Comparison of ENCODE assay signal across 12 mouse cellular contexts in the genomic region with DNA sequence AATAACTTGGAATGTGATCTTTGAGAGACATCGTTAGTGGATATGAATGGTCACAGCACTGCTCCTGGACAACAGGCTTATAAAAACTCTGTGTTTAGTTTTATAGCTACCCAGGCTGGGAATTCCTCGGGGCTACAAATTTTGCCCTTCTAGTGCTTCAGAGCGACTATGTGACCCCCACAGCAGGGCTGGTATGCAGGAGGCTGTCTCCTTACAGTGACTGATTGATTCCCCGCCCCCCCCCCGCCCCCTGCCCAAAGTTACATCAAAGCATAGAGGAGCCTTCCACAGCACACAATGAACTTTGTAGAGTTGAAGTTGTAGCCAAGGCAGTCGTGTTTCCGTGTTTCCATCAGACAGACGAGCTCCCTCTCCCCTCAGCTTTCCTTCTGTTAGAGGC.
DNase-seq lines count a peak whose midpoint lies in the region; ATAC-seq lines count a peak whose summit lies in the region.
"Had no signal": no experiment of that assay in that cellular context is flagged by ENCODE, and none has a peak within 500 bp of the region (broad histone marks: within the 10 kb centered on the region; RNA-seq: fewer than 3 reads in every experiment).

No protein-coding gene starts in this region.

- no peaks in the 10 kb centered on the region for H3K27me3 ChIP-seq in forebrain, embryonic 11.5 days (ENCODE audit: control insufficient read depth, insufficient read depth, low read length)
- no peaks in the 10 kb centered on the region for H3K27me3 ChIP-seq in forebrain, embryonic 15.5 days
- no peaks in the 10 kb centered on the region for H3K27me3 ChIP-seq in kidney, embryonic 16.5 days (ENCODE audit: insufficient read depth, low read length)
- no peaks in the 10 kb centered on the region for H3K27me3 ChIP-seq in limb, embryonic 13.5 days

- no peaks in the 10 kb centered on the region for H3K36me3 ChIP-seq in forebrain, embryonic 11.5 days (ENCODE audit: control insufficient read depth, insufficient read depth, low read length)
- H3K36me3 ChIP-seq in forebrain, embryonic 15.5 days: no peaks in the 10 kb centered on the region
- H3K36me3 ChIP-seq in kidney, embryonic 16.5 days (ENCODE audit: insufficient read depth, low read length): no peaks in the 10 kb centered on the region
- H3K36me3 ChIP-seq in limb, embryonic 13.5 days: no peaks in the 10 kb centered on the region

- DNase-seq in forebrain, embryonic 11.5 days (ENCODE audit: low spot score): peak; percentile 57
- no peak for DNase-seq in kidney, postnatal 10 days
- peak; percentile 5 for DNase-seq in yolk sac, embryonic 10.5 days (ENCODE audit: low spot score)
- no peak for DNase-seq in cerebellum, postnatal 14 days
- no peak for DNase-seq in left cerebral cortex, postnatal 14 days (ENCODE audit: low spot score in 2 of 2)
- DNase-seq: adrenal gland, adult 2 months; gastrocnemius, postnatal 14 days; liver; thymus, postnatal 36 days had no signal

- intact Hi-C loops in left cerebral cortex, postnatal 14 days (cut with DNase I): no loop called here

- H3K4me3 ChIP-seq in forebrain, embryonic 11.5 days (ENCODE audit: low read depth, low read length): no peak overlapping the region
- no peak overlapping the region for H3K4me3 ChIP-seq in forebrain, embryonic 15.5 days
- no peak overlapping the region for H3K4me3 ChIP-seq in kidney, embryonic 16.5 days (ENCODE audit: low read length)
- no peak overlapping the region; the same call in 1 of the 2 replicates for H3K4me3 ChIP-seq in limb, embryonic 13.5 days

- no peak overlapping the region; the same call in 1 of the 2 replicates for H3K9ac ChIP-seq in forebrain, embryonic 11.5 days (ENCODE audit: low read length)
- H3K9ac ChIP-seq in forebrain, embryonic 15.5 days (replicated peaks): no peak overlapping the region
- no peak overlapping the region for H3K9ac ChIP-seq in kidney, embryonic 16.5 days (replicated peaks; ENCODE audit: low read length)
- no peak overlapping the region for H3K9ac ChIP-seq in limb, embryonic 13.5 days

- H3K9me3 ChIP-seq in forebrain, embryonic 11.5 days (ENCODE audit: control insufficient read depth, low read length): no peaks in the 10 kb centered on the region
- H3K9me3 ChIP-seq in forebrain, embryonic 15.5 days: no peaks in the 10 kb centered on the region
- H3K9me3 ChIP-seq in kidney, embryonic 16.5 days (ENCODE audit: low read length): no peaks in the 10 kb centered on the region
- H3K9me3 ChIP-seq in limb, embryonic 13.5 days: no peaks in the 10 kb centered on the region

- no peak overlapping the region for H3K27ac ChIP-seq in forebrain, embryonic 11.5 days (ENCODE audit: low read depth, low read length)
- no peak overlapping the region for H3K27ac ChIP-seq in forebrain, embryonic 15.5 days (replicated peaks)
- no peak overlapping the region for H3K27ac ChIP-seq in kidney, embryonic 16.5 days (ENCODE audit: low read length)
- H3K27ac ChIP-seq in limb, embryonic 13.5 days: no peak overlapping the region

- 10% methylated on average over 8 of the region's 8 CpGs for WGBS in forebrain, embryonic 11.5 days
- WGBS in forebrain, embryonic 15.5 days: 7% methylated on average over 8 of the region's 8 CpGs
- WGBS in kidney, embryonic 16.5 days: 1% methylated on average over 8 of the region's 8 CpGs
- WGBS in limb, embryonic 13.5 days: 2% methylated on average over 8 of the region's 8 CpGs

- ATAC-seq in forebrain, embryonic 11.5 days (replicated peaks; ENCODE audit: low FRiP score): 0 out of 2 replicates have a peak, but pooled peaks have one; percentile 53
- ATAC-seq in forebrain, embryonic 15.5 days (replicated peaks): no peak
- peak; percentile 69; the same call in 1 of the 2 replicates for ATAC-seq in kidney, embryonic 16.5 days (ENCODE audit: low FRiP score, low TSS enrichment)
- peak; percentile 54; the same call in 1 of the 2 replicates for ATAC-seq in limb, embryonic 13.5 days (ENCODE audit: low FRiP score, low read depth)

- H3K4me2 ChIP-seq in forebrain, embryonic 11.5 days (ENCODE audit: low read depth, low read length, severe bottlenecking): no peak overlapping the region
- no peak overlapping the region for H3K4me2 ChIP-seq in forebrain, embryonic 15.5 days (replicated peaks)
- H3K4me2 ChIP-seq in kidney, embryonic 16.5 days (replicated peaks; ENCODE audit: low read depth, low read length): peak overlapping the region; percentile 11; the same call in 1 of the 2 replicates
- peak overlapping the region; percentile 44 for H3K4me2 ChIP-seq in limb, embryonic 13.5 days (replicated peaks)

- 0 out of 2 replicates have a peak, but pooled peaks cover 2% of the 10 kb centered on the region for H3K4me1 ChIP-seq in forebrain, embryonic 11.5 days (replicated peaks; ENCODE audit: control insufficient read depth, insufficient read depth, low read length)
- 0 out of 2 replicates have a peak, but pooled peaks cover 6% of the 10 kb centered on the region for H3K4me1 ChIP-seq in forebrain, embryonic 15.5 days
- peaks cover 9% of the 10 kb centered on the region; the same call in 1 of the 2 replicates for H3K4me1 ChIP-seq in kidney, embryonic 16.5 days (ENCODE audit: insufficient read depth, low read length)
- H3K4me1 ChIP-seq in limb, embryonic 13.5 days: peaks cover 9% of the 10 kb centered on the region

Comparison
In these comparisons a context has a peak if more than half of its experiments do, and no peak if none do; other contexts are left out.
1. DNase-seq: peak in forebrain, embryonic 11.5 days (single experiment) and yolk sac, embryonic 10.5 days (single experiment); none in kidney, postnatal 10 days (single experiment), cerebellum, postnatal 14 days (0 of 2) and left cerebral cortex, postnatal 14 days (0 of 2).
2. H3K4me2 ChIP-seq: peak in kidney, embryonic 16.5 days (single experiment) and limb, embryonic 13.5 days (single experiment); none in forebrain, embryonic 11.5 days (single experiment) and forebrain, embryonic 15.5 days (single experiment).